Comparison of ENCODE assay signal across 15 mouse cellular contexts in the genomic region with DNA sequence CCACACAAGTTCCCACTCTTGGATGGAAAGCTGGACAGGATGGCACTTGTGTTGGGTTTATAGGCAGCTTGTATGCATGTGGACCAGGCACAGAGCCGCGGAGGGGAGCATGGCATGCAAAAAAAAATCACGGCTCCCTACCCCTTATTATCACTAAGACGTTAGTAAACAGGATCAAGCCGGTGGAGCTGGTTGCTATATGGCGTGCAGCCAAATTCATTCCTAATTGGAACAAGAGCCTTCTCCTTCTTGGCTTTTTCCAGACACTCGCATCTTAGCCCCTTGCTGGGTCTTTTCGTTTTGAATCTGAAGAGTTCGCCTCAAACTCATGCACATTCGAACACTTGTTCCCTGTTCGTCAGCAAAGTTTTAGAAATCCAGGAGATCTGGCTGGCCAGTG.
DNase-seq lines count a peak whose midpoint lies in the region; ATAC-seq lines count a peak whose summit lies in the region.
"Had no signal": no experiment of that assay in that cellular context is flagged by ENCODE, and none has a peak within 500 bp of the region (broad histone marks: within the 10 kb centered on the region; RNA-seq: fewer than 3 reads in every experiment).

No protein-coding gene starts in this region.

- H3K4me1 ChIP-seq in forebrain, embryonic 14.5 days (ENCODE audit: control insufficient read depth, insufficient read depth, low read length): peaks cover 17% of the 10 kb centered on the region
- peaks cover 44% of the 10 kb centered on the region for H3K4me1 ChIP-seq in forebrain, embryonic 15.5 days
- H3K4me1 ChIP-seq in embryonic facial prominence, embryonic 15.5 days: peaks cover 43% of the 10 kb centered on the region
- H3K4me1 ChIP-seq: hindbrain, embryonic 12.5 days had no signal

- no peaks in the 10 kb centered on the region for H3K27me3 ChIP-seq in forebrain, embryonic 14.5 days (replicated peaks; ENCODE audit: control insufficient read depth, insufficient read depth, low read length)
- H3K27me3 ChIP-seq in forebrain, embryonic 15.5 days: 0 out of 2 replicates have a peak, but pooled peaks cover 4% of the 10 kb centered on the region
- 0 out of 2 replicates have a peak, but pooled peaks cover 3% of the 10 kb centered on the region for H3K27me3 ChIP-seq in embryonic facial prominence, embryonic 15.5 days

- no peaks in the 10 kb centered on the region for H3K9me3 ChIP-seq in forebrain, embryonic 14.5 days (replicated peaks; ENCODE audit: control insufficient read depth, low read length)
- H3K9me3 ChIP-seq in forebrain, embryonic 15.5 days: no peaks in the 10 kb centered on the region
- H3K9me3 ChIP-seq in embryonic facial prominence, embryonic 15.5 days (replicated peaks): no peaks in the 10 kb centered on the region
- H3K9me3 ChIP-seq: hindbrain, embryonic 12.5 days; midbrain, embryonic 12.5 days had no signal

- peak overlapping the region; percentile 3; the same call in 1 of the 2 replicates for H3K4me2 ChIP-seq in forebrain, embryonic 14.5 days (ENCODE audit: low read length)
- H3K4me2 ChIP-seq in forebrain, embryonic 15.5 days (replicated peaks): no peak overlapping the region
- H3K4me2 ChIP-seq in embryonic facial prominence, embryonic 15.5 days (replicated peaks): peak overlapping the region; percentile 1
- H3K4me2 ChIP-seq: hindbrain, embryonic 12.5 days; midbrain, embryonic 12.5 days had no signal

- no peaks in the 10 kb centered on the region for H3K36me3 ChIP-seq in forebrain, embryonic 14.5 days (ENCODE audit: control insufficient read depth, insufficient read depth, low read length)
- H3K36me3 ChIP-seq in forebrain, embryonic 15.5 days: no peaks in the 10 kb centered on the region
- no peaks in the 10 kb centered on the region for H3K36me3 ChIP-seq in embryonic facial prominence, embryonic 15.5 days
- H3K36me3 ChIP-seq: hindbrain, embryonic 12.5 days; midbrain, embryonic 12.5 days had no signal

- no peak overlapping the region for H3K9ac ChIP-seq in forebrain, embryonic 14.5 days (ENCODE audit: low read length)
- H3K9ac ChIP-seq in forebrain, embryonic 15.5 days (replicated peaks): no peak overlapping the region
- H3K9ac ChIP-seq in embryonic facial prominence, embryonic 15.5 days: no peak overlapping the region
- H3K9ac ChIP-seq: hindbrain, embryonic 12.5 days; midbrain, embryonic 12.5 days had no signal

- peak; percentile 90 for DNase-seq in forebrain, embryonic 14.5 days (ENCODE audit: low spot score)
- DNase-seq in lung, postnatal 10 days: peak; percentile 44
- no peak for DNase-seq in lung, postnatal 25 days (ENCODE audit: low spot score)
- DNase-seq in right cerebral cortex, postnatal 25 days: no peak
- DNase-seq in gastrocnemius, adult 8-10 months (ENCODE audit: low spot score in 2 of 2): no peak
- DNase-seq: cerebellum, adult 9-11 months; kidney, adult 11 months; kidney, postnatal 4 days; layer of hippocampus, postnatal 36 days had no signal

- no peak overlapping the region for H3K4me3 ChIP-seq in forebrain, embryonic 14.5 days (ENCODE audit: low read depth, low read length)
- no peak overlapping the region for H3K4me3 ChIP-seq in forebrain, embryonic 15.5 days
- H3K4me3 ChIP-seq in embryonic facial prominence, embryonic 15.5 days (replicated peaks): no peak overlapping the region
- H3K4me3 ChIP-seq: gastrocnemius, adult 2 months; hindbrain, embryonic 12.5 days; midbrain, embryonic 12.5 days had no signal

- 17% methylated on average over 11 of the region's 11 CpGs for WGBS in forebrain, embryonic 14.5 days
- WGBS in forebrain, embryonic 15.5 days: 19% methylated on average over 11 of the region's 11 CpGs
- WGBS in embryonic facial prominence, embryonic 15.5 days: 16% methylated on average over 11 of the region's 11 CpGs

- no peak overlapping the region for H3K27ac ChIP-seq in forebrain, embryonic 14.5 days (ENCODE audit: low read depth, low read length)
- no peak overlapping the region for H3K27ac ChIP-seq in forebrain, embryonic 15.5 days (replicated peaks)
- peak overlapping the region; percentile 66; the same call in 1 of the 2 replicates for H3K27ac ChIP-seq in embryonic facial prominence, embryonic 15.5 days (replicated peaks)
- H3K27ac ChIP-seq: gastrocnemius, adult 2 months; hindbrain, embryonic 12.5 days; midbrain, embryonic 12.5 days had no signal

- peak; percentile 46; the same call in 1 of the 2 replicates for ATAC-seq in forebrain, embryonic 14.5 days
- ATAC-seq in forebrain, embryonic 15.5 days (replicated peaks): no peak
- no peak for ATAC-seq in embryonic facial prominence, embryonic 15.5 days (ENCODE audit: insufficient number of reproducible peaks, low FRiP score, low TSS enrichment, low read depth)
- ATAC-seq: forebrain, embryonic 16.5 days had no signal

Comparison
In these comparisons a context has a peak if more than half of its experiments do, and no peak if none do; other contexts are left out.
1. DNase-seq: peak in forebrain, embryonic 14.5 days (single experiment) and lung, postnatal 10 days (single experiment); none in lung, postnatal 25 days (single experiment), right cerebral cortex, postnatal 25 days (single experiment) and gastrocnemius, adult 8-10 months (0 of 2).